Comparison of ENCODE assay signal across 16 mouse cellular contexts in genomic region chr6:89459634-89460033, GRCm38 (mm10).
"Had no signal": no experiment of that assay in that cellular context is flagged by ENCODE, and none has a peak within 500 bp of the region (broad histone marks: within the 10 kb centered on the region; RNA-seq: fewer than 3 reads in every experiment).

No protein-coding gene starts in this region.

- H3K4me3 ChIP-seq: limb, embryonic 10.5 days; limb, embryonic 13.5 days; liver, embryonic 12.5 days; liver, embryonic 15.5 days; lung, embryonic 15.5 days; midbrain, embryonic 13.5 days had no signal

- H3K27ac ChIP-seq: limb, embryonic 10.5 days; limb, embryonic 13.5 days; liver, embryonic 12.5 days; liver, embryonic 15.5 days; lung, embryonic 15.5 days; macrophage; midbrain, embryonic 13.5 days had no signal

- H3K27me3 ChIP-seq: limb, embryonic 13.5 days; liver, embryonic 12.5 days; liver, embryonic 15.5 days; lung, embryonic 15.5 days; midbrain, embryonic 13.5 days had no signal

- H3K4me2 ChIP-seq: limb, embryonic 13.5 days; liver, embryonic 12.5 days; liver, embryonic 15.5 days; lung, embryonic 15.5 days; midbrain, embryonic 13.5 days had no signal

- H3K9ac ChIP-seq: limb, embryonic 13.5 days; liver, embryonic 12.5 days; liver, embryonic 15.5 days; lung, embryonic 15.5 days; midbrain, embryonic 13.5 days had no signal

- DNase-seq: kidney, adult 9 months; kidney, postnatal 14 days; kidney, postnatal 4 days; liver; lung, adult 18-20 months; lung, postnatal 14 days; thymus, adult 2 months; thymus, postnatal 14 days; thymus, postnatal 4 days had no signal

- H3K9me3 ChIP-seq: limb, embryonic 10.5 days; limb, embryonic 13.5 days; liver, embryonic 12.5 days; liver, embryonic 15.5 days; lung, embryonic 15.5 days; midbrain, embryonic 13.5 days had no signal

- ATAC-seq: liver, embryonic 12.5 days; midbrain, embryonic 13.5 days had no signal

- H3K36me3 ChIP-seq: limb, embryonic 10.5 days; limb, embryonic 13.5 days; liver, embryonic 12.5 days; liver, embryonic 15.5 days; lung, embryonic 15.5 days; midbrain, embryonic 13.5 days had no signal
